Mouse (Mus musculus): ENCODE measurements at regions not wholly inside any gene's neighbourhood (a gene's known extent, or its start where the extent isn't known, plus 50 kb on each side); places are given as distances from the start of the nearest gene placed in this dataset.
A peak's percentile ranks its signal among the peaks of the same experiment; 100 is the strongest.

- Histone ChIP-seq H3K4me3 (replicated peaks; ENCODE audit: control insufficient read depth, low read depth, low read length) (no peak overlapping the region), H3K27ac (ENCODE audit: control insufficient read depth, insufficient read depth, low read depth, low read length, poor library complexity) (peak overlapping the region; percentile 10; the same call in 1 of the 2 replicates), H3K4me1 (ENCODE audit: control insufficient read depth, insufficient read depth, low read length) (peaks cover 3% of the 10 kb centered on the region)
- 48% methylated on average over 4 of the region's 4 CpGs for WGBS
- TF ChIP-seq CTCF (IDR thresholded peaks at IDR 0.05; ENCODE audit: control insufficient read depth, insufficient read depth, low read length): no peak
- no peak for TF ChIP-seq POLR2A (IDR thresholded peaks at IDR 0.05; ENCODE audit: borderline replicate concordance, control insufficient read depth, low read depth, low read length)
These were observed 177.8 kb upstream of the Tgfbr2 start for GRCm38 (mm10) chr9:116352801-116353494.

- H3K27ac ChIP-seq (ENCODE audit: control insufficient read depth, insufficient read depth, low read depth, low read length, poor library complexity): peak overlapping the region; percentile 72; the same call in 1 of the 2 replicates
- TF ChIP-seq CTCF (IDR thresholded peaks at IDR 0.05; ENCODE audit: control insufficient read depth, insufficient read depth, low read length) (no peak), POLR2A (IDR thresholded peaks at IDR 0.05; ENCODE audit: borderline replicate concordance, control insufficient read depth, low read depth, low read length) (no peak)
- 47% methylated on average over 10 of the region's 10 CpGs for WGBS
These were observed 175.8 kb upstream of the Tgfbr2 start for GRCm38 (mm10) chr9:116350804-116351547.

GRCm38 (mm10) chr9:116347021-116347420 is 171.9 kb upstream of the Tgfbr2 start:
- TF ChIP-seq POLR2A (IDR thresholded peaks at IDR 0.05; ENCODE audit: borderline replicate concordance, control insufficient read depth, low read depth, low read length) (no peak), CTCF (IDR thresholded peaks at IDR 0.05; ENCODE audit: control insufficient read depth, insufficient read depth, low read length) (no peak)
- 90% methylated on average over 8 of the region's 8 CpGs for WGBS
- H3K27ac ChIP-seq (ENCODE audit: control insufficient read depth, insufficient read depth, low read depth, low read length, poor library complexity): no peak overlapping the region
- H3K4me1 ChIP-seq (ENCODE audit: control insufficient read depth, insufficient read depth, low read length): peaks cover 3% of the 10 kb centered on the region
- no peak overlapping the region for H3K4me3 ChIP-seq (replicated peaks; ENCODE audit: control insufficient read depth, low read depth, low read length)

More at GRCm38 (mm10) chr9:116350804-116351547, 175.8 kb upstream of the Tgfbr2 start:
- no peak overlapping the region for H3K4me3 ChIP-seq (replicated peaks; ENCODE audit: control insufficient read depth, low read depth, low read length)
- peaks cover 3% of the 10 kb centered on the region for H3K4me1 ChIP-seq (ENCODE audit: control insufficient read depth, insufficient read depth, low read length)

- Histone ChIP-seq H3K27ac (ENCODE audit: control insufficient read depth, insufficient read depth, low read depth, low read length, poor library complexity) (no peak overlapping the region), H3K4me1 (ENCODE audit: control insufficient read depth, insufficient read depth, low read length) (peaks cover 1% of the 10 kb centered on the region), H3K4me3 (replicated peaks; ENCODE audit: control insufficient read depth, low read depth, low read length) (no peak overlapping the region)
- TF ChIP-seq CTCF (IDR thresholded peaks at IDR 0.05; ENCODE audit: control insufficient read depth, insufficient read depth, low read length) (no peak), POLR2A (IDR thresholded peaks at IDR 0.05; ENCODE audit: borderline replicate concordance, control insufficient read depth, low read depth, low read length) (no peak)
- 83% methylated on average over 7 of the region's 7 CpGs for WGBS
These were observed 171.3 kb upstream of the Tgfbr2 start for GRCm38 (mm10) chr9:116346495-116346894.

GRCm38 (mm10) chr9:116343086-116343481 is 167.9 kb upstream of the Tgfbr2 start:
- H3K27ac ChIP-seq (ENCODE audit: control insufficient read depth, insufficient read depth, low read depth, low read length, poor library complexity): no peak overlapping the region
- 86% methylated on average over 3 of the region's 3 CpGs for WGBS
- H3K4me3 ChIP-seq (replicated peaks; ENCODE audit: control insufficient read depth, low read depth, low read length): no peak overlapping the region
- peaks cover 2% of the 10 kb centered on the region for H3K4me1 ChIP-seq (ENCODE audit: control insufficient read depth, insufficient read depth, low read length)
- TF ChIP-seq POLR2A (IDR thresholded peaks at IDR 0.05; ENCODE audit: borderline replicate concordance, control insufficient read depth, low read depth, low read length) (no peak), CTCF (IDR thresholded peaks at IDR 0.05; ENCODE audit: control insufficient read depth, insufficient read depth, low read length) (no peak)

- H3K4me1 ChIP-seq (ENCODE audit: control insufficient read depth, insufficient read depth, low read length): peaks cover 5% of the 10 kb centered on the region
- no peak overlapping the region for H3K4me3 ChIP-seq (replicated peaks; ENCODE audit: control insufficient read depth, low read depth, low read length)
- TF ChIP-seq POLR2A (IDR thresholded peaks at IDR 0.05; ENCODE audit: borderline replicate concordance, control insufficient read depth, low read depth, low read length) (no peak), CTCF (IDR thresholded peaks at IDR 0.05; ENCODE audit: control insufficient read depth, insufficient read depth, low read length) (no peak)
- H3K27ac ChIP-seq (ENCODE audit: control insufficient read depth, insufficient read depth, low read depth, low read length, poor library complexity): no peak overlapping the region
- 52% methylated on average over 8 of the region's 8 CpGs for WGBS
These were observed 167.4 kb upstream of the Tgfbr2 start for GRCm38 (mm10) chr9:116342446-116343085.

- H3K27ac ChIP-seq (ENCODE audit: control insufficient read depth, insufficient read depth, low read depth, low read length, poor library complexity): no peak overlapping the region
- no peak overlapping the region for H3K4me3 ChIP-seq (replicated peaks; ENCODE audit: control insufficient read depth, low read depth, low read length)
- peaks cover 6% of the 10 kb centered on the region for H3K4me1 ChIP-seq (ENCODE audit: control insufficient read depth, insufficient read depth, low read length)
- TF ChIP-seq POLR2A (IDR thresholded peaks at IDR 0.05; ENCODE audit: borderline replicate concordance, control insufficient read depth, low read depth, low read length): no peak
- no peak for TF ChIP-seq CTCF (IDR thresholded peaks at IDR 0.05; ENCODE audit: control insufficient read depth, insufficient read depth, low read length)
- WGBS: 70% methylated on average over 4 of the region's 4 CpGs
These were observed 166.8 kb upstream of the Tgfbr2 start for GRCm38 (mm10) chr9:116342009-116342408.

GRCm38 (mm10) chr9:116340952-116341351 is 165.8 kb upstream of the Tgfbr2 start:
- TF ChIP-seq CTCF (IDR thresholded peaks at IDR 0.05; ENCODE audit: control insufficient read depth, insufficient read depth, low read length) (no peak), POLR2A (IDR thresholded peaks at IDR 0.05; ENCODE audit: borderline replicate concordance, control insufficient read depth, low read depth, low read length) (no peak)
- peaks cover 6% of the 10 kb centered on the region for H3K4me1 ChIP-seq (ENCODE audit: control insufficient read depth, insufficient read depth, low read length)
- H3K27ac ChIP-seq (ENCODE audit: control insufficient read depth, insufficient read depth, low read depth, low read length, poor library complexity): no peak overlapping the region
- no peak overlapping the region for H3K4me3 ChIP-seq (replicated peaks; ENCODE audit: control insufficient read depth, low read depth, low read length)
